Mouse (Mus musculus) megakaryocyte, embryonic 14.5 days (primary cell): Measurements from ENCODE around the gene Klf9.

Experiments used
- FLI1 ChIP-seq: IDR thresholded peaks from 2 replicates; pipeline ENCODE4 v1.6.1; 2012; ENCODE audit warnings: low read length, inconsistent platforms, mixed read lengths
- GATA1 ChIP-seq: IDR thresholded peaks from 3 replicates; pipeline ENCODE4 v1.6.1; 2012; ENCODE audit warnings: mixed read lengths, low read length, inconsistent platforms, borderline replicate concordance

DNA sequence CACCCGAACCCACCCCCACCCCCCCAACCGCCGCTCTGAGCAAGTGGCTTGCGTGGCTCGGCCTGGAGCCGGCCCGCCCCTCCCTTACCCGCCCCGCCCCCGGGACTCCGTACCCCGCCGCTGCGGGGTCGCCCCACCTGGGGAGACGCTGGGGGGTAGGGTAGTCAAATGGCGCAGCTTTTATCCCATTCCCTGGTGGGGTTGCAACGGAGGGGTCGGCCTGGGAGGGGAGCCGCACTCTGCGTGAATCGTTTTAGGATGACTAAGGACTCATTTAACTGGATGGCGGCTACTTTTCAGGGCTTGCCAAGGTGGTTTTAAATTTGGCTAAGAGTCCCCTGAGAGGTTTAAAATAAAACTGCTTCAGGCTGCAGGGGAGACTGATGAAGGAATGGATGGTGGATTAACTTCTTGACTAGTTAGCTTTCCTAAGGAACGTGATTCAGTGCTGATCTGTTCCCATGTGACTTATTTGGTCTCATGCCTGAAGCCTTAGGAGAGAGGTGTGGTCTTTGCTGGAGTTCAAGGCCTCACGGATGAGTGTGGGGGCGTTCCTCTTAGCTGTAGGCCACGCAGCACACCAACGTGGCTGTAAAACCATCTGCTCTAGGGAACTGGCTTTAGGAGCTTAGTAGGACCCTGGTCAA is 1.5 kb downstream of the Klf9 start:
- TF ChIP-seq GATA1 (no peak), FLI1 (no peak)
